Mouse (Mus musculus) ES-CJ7 (cell line): ENCODE measurements at regions not wholly inside any gene's neighbourhood (a gene's known extent, or its start where the extent isn't known, plus 50 kb on each side); places are given as distances from the start of the nearest gene placed in this dataset.
A peak's percentile ranks its signal among the peaks of the same experiment; 100 is the strongest.

Experiments used
- DNase-seq: peaks from one replicate; pipeline ENCODE4 v3.0.0; 2011; ENCODE audit warnings: low read depth, low spot score

DNA sequence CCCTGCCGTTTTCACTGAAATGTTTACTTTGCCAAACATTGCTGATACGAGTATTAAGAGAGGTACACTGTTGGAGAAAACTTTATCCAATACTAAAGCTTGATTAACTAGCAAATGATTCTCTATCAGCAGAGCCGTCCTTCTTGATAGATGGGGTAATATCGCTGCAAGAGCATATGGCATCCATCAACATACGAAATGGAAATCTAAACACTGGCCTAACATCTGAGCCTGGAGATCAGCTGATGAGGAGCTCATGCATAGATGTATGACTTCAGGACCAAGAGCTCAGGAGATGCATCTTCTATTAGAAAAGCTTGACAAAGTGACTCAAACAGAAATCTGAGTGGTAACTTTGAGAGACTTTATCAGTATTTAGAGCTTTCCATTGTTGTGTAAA is 666.5 kb downstream of the Defb40 start:
- no peak for DNase-seq

DNA sequence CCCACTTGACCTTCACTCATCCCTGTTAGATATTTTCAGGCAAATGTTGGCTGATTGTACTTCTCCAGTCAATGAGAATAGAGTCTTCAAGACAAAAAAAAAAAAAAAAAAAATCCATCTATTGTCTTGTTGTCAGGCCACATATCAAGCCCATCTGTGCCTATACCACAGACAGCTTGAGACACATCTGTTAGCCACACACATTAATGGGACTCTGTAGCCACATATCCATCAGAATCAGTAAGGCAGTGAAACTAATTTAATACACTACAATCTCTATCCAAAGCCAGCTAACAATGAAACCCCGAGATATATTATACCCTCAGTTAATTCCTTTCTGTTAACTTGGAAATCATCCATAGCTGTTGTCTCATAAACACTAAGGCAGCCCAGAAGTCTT is 667.1 kb downstream of the Defb40 start:
- DNase-seq: no peak

DNA sequence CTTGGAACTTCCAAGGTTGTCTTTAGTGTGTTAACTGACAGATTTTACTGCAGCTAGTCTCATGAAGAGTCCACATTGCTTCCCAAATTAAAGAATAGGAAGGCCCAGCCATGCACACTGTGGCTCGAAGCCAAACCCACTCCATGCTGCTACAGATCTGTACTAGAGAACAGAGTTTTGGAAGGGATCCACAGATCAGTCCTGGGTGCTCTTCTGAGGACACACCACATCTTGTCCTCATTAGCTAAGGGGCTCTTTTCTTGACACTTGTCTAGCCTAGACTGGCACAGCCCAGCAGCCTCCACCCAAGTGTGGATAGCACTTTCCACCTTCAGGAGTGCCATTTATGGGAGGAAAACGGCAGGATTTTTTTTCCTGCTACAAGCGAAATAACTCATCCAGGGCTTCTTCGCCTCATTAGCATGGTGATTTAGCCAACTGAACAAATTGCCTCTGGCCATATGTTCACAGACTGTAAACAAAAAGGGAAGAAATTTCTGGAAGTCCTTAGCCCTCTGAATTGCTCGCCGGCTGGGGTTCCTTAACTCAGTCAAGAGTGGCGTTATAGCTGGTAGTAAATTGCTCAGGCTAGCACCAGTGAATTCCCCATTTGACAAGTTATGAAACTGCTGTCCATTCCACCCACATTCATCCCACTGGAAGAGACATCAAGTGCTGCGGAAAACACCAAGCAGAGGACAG is 690.4 kb downstream of the Defb40 start:
- DNase-seq: no peak

DNA sequence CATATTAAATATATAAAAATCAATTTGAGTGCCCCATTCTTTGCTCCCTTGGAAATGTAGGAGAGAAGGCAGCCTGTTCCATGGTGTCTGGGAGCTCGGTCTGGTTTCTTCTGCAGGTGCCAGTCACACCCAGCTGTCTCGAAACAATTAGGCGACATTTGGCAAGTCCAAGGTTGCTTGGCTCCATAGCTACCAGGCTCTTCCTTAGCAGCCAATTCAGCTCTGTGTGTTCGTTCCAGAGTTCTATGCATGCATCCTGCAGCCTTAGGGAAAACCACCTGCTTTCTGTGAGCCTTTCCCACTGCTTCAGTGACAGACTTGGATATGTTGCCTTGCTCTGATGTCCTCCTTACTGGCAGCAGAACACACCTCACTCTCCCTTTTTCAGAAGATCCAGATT is 698.1 kb downstream of the Defb40 start:
- no peak for DNase-seq

DNA sequence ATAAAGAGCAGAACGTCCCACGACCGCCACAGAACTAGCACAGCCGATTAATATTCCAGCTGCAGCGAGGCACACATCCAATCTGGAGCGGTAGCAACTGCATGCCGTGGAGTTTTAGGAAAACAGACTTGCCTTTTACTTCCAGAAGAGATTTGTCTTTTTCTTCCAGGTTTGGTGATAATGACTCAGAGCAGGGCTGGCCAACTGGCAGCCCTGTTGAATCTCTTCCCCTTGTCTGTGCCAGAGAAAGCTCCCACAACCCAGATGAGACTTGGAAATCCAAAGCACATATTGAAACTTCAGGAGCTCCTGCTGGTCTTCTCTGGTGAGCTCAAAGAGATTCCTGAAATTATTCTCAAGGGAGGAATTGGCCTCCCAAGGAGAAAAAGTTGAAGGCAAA is 709.8 kb downstream of the Defb40 start:
- DNase-seq: no peak

DNA sequence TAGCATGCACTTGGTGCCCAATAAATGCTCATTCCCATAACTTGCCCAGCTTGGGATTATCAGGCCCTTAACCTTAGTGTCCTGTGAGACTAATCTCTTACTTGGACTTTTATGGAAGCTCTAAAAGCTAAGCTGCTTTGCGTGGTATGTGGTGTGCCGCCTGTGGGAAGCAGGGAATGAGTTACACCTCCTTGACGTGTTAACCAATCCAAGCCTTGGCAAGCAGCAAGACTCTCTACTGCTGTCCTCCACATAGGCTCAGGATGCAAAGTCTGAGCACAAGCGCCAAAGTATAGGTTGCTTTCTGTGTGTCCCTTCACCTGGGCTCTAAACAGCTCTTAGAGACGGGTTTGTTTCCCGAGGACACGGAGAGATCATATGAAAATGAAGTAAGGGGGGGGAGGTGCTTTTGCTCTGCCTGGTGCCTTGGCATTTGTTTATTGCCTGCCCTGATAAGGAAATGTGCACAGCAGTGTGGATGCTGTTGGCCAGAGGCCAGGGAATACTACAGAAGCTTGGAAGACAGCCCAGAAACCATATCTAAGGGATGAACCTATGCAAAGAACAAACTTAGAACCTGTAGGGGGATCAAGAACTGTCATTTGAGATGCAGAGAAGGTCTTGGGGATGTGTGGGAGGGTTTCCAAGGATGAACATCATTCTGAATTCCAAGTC is 719.6 kb downstream of the Defb40 start:
- DNase-seq: no peak

DNA sequence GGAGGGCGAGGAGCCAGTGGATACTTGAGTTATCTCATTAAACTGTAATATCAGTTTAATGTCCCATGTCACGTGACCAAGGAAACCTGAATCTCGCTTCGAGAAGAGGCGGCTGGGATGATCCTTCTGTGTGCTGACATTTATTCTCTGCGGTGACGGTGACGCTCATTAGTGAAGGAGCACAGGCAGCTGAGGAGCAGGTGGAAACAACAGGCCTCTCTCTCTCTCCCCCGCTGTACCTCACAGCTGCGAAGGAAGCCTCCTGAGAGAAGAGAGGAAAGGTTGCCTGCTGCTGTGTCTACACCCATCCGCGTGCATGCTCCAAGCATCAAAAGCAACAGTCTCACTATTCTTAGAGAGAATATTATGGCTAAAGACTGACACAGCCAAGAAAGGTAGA is 731.8 kb downstream of the Defb40 start:
- DNase-seq: no peak

DNA sequence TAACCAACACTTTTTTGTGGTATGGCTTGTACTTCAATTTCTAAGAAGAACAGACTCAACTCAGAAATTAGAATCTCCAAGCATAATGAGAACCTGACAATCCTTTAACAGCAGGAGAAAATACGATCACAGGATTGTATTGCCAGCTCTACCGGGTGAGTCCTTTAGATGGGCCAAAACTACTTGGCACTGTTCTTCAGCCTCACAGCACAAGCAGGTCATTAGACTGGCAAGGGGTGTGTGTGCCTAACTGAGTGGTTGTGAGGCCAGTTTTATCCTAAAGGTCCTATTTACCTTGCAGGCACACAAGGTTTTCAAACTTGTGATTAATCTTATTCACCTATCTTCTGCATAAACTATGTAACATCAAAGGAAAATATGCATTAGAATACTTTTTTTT is 760.5 kb downstream of the Defb40 start:
- no peak for DNase-seq

DNA sequence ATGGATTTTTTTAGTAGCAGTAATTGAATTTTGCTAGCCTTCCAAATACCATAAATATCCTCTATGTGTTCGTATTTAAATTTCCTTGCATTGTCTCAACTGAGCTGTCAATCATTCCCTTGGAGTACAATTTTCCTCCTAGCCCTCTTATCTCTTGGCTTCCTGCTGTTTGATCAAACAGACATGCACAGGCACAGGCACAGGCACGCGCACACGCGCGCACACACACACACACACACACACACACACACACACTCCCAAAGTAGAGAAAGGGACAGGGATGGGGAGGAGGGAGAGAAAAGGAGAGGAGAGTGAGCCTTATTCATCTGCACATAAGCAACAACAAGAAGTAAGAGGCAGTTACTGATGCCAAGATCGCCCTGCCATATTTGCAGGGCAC is 760.9 kb downstream of the Defb40 start:
- DNase-seq: no peak

DNA sequence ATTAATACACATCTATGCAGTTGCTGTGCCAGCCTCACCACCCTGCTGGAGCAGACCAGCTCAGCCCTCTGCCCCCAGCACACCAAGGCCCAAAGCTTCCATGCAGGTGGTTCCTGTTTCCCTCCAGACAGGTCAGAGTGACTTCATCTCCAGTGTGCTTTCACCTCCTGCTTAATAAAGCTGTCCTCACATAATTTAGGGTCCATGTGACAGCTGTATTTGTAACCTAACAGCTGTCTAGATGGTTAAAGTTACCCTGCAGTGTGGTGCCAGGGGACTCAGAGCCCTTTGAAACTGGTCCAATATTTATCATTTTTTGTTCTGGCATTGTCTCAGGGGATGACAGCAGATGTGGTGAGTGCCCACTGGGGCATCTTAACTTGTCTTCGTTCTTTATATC is 761.5 kb downstream of the Defb40 start:
- DNase-seq: no peak

DNA sequence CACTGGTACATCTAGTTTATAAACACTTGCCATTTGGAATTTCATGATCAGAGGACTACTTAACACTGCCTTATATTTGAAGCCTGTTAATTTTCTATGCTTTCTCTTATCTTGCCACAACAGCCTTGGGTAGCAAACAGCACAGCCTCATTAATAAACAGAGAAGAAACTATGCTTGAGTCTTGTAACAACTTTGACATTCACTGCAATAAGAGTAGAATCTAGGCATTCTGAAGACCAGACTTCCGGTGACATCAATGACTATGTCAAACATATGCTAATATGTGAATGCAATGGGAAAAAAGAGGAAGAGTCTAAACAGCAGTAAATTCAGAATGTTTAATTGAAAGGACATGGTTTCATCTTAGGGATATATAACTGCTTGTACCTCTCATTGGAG is 768.0 kb downstream of the Defb40 start:
- no peak for DNase-seq

DNA sequence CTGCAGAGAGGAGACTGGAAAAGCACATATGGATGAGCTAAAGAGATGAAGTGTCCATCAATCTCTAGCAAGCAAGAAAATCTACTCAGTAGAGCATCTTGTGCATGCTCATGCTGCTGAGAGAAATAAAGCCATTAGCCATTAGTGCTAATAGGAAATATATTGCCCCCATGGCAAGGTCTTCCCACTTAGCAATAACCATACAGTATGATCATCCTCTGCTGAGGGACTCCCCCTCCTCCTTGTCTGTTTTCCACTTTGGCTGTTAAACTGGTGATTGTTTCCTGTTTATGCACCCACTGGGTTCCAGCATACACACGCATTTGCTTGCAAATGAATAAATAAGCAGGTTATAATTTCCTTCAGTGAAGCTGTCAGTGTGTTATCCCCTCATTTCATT is 769.4 kb downstream of the Defb40 start:
- no peak for DNase-seq

DNA sequence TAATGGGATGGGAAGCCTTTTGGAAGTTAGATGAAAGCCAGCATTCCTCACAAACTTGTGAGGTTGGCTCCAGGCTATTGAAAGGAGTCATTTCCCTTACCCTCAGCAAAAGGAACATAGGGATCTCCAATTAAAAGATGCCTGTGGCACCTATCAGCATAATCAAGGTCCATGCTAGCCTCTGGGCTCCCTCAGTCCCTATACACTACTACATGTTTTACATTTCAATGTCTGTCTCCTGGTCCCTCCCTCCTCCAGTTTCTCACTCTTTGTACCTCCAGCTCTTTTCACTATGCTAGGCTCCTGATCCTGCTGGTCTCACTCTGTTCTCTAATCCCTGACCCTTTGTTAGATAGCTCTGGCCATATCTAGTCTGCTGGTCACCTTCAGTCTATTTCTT is 790.6 kb downstream of the Defb40 start:
- DNase-seq: peak; percentile 60

DNA sequence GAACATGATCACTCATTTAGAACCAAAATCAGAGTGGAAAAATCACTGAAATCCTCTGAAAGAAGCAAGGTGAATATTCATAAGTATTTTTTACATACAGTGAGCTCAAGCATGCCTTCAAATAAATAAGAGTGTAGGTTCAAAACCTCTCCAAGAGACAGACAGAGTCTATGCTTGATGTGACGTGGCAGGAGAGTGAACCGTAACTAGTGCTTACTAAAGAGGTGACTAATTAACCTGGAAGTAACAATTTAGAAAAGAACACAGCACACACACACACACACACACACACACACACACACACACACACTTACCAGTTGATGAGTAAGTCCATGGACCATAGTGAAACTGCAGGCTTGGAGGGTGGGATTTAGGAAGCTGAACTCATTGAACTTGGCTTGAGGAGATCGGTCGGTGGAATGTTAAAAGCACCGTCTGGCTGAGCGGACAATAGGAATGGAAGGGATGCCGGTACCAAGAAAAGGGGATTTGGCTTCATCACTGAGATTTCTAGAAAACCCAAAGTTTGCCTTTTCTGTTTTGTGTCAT is 802.4 kb downstream of the Defb40 start:
- DNase-seq: no peak

DNA sequence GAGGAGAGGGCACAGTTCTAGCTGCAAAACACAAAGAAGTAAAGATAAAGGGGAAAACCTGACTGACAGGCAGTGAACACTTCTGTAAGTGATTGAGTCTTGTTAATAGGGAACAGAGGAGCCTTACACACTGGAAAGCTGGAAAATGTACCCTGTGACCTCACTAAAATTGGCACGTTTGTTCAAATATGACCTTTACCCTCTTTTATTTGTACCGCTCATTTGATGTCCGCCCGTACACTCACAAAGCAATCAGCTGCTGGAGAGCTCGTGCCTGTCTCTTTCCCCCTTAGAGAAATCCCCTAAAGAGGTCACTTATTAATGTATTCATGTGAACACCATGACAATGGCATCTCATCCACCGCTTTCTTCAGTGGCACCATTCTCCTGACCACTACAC is 819.4 kb downstream of the Defb40 start:
- no peak for DNase-seq

DNA sequence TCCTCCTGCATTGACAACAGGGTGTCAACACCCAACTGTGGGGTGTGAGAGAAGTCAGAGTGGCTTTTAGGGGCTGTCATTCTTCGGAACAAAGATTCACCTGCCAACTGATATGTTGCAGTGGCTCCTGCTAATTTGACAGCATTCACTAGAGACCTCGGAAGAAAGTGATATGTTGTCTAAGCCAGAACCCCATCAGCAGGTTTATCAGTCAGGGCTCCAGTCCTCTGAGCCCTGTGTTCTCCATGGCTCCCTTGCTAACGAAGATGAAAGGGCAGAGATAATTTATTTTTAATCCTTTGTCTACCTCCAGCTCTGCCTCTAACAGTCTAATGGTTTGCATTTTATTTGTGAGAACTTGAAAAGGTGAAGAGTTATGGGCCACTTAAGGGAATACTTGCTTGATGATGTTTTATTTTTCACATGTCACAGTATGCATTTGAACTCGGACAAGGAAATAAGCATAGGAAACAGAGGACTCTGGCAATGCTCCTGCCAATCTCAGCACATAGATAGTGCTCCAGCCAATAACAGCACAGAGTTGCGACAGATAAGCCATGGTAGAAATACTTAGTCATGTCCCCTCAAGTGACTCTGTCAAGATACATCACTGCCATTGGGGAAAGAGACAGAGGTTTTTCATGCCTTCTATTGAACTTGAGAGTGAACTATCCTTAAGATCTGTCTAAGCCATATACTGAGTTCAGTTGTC is 862.6 kb downstream of the Defb40 start:
- no peak for DNase-seq

DNA sequence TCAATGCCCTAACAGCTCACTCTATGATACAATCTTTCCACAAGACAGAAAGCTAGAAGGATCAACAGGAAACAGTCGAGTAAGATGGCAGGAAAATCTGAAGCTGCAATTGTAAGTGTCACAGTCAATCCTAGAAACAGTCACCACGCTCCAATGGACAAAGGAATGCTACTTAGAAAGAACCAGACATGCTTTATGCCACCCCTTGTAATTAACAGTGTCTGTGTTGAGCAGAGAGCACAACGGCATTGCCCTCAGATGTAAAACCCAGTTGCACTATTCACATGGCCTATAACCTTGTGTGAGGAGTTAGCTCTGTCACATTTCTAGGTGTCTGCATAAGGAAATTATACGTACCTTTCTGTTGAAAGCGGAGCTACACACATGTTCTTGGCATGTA is 864.8 kb downstream of the Defb40 start:
- DNase-seq: no peak

DNA sequence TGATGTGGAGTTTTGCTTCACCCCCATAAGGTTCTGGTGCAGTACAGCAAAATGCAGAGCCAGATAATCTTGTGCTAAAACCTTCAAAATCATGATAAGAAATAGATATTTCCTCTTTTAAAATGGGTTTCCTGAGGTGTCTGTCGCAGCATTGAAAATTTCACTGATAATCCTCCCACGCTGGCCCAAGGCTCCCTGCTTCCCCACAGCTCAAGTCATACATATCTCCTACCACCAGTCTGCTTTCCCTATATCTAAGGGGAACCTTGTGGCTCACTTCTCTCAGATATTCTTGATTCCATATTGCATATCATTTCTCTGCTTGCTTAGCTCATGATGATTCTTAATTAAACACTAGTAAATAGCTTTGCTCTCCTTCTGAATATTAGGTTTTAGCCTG is 868.6 kb downstream of the Defb40 start:
- no peak for DNase-seq

DNA sequence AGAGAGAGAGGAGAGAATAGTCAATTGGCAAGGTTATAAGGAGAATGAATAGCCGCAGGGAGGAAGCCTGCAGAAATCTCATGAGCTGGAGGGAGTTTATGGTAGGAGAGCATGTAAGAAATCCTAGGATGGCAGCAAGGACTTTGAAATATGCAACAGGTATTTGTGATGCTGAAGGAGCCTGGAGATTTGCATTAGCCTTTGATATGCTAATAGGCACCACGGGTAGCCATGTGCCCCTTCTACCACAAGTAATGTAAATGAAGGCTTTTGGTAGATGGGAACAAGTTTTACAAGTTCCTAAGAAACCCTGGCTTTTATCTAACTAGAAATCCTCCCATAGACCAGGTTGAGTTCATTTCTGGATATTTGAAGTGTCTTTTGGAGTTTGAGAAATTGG is 871.2 kb downstream of the Defb40 start:
- peak; percentile 81 for DNase-seq

DNA sequence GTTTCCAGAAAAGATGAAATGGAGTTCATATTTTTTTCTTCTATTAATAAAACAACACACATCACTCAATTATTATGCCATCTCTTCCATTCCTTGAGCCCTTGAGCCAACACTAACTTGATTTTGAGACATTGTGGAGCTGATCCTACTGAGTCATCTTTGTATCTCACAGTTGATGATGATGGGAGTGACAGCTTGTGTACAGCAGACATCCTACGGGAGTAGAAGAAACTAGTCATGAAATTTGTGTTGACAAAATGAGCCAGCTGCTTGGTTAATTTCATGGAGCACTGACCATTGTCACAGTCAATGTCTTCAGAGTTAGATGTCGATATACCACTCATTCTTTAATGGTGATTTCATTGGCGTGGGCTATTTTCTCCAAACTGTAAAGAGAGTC is 912.6 kb downstream of the Defb40 start:
- no peak for DNase-seq

DNA sequence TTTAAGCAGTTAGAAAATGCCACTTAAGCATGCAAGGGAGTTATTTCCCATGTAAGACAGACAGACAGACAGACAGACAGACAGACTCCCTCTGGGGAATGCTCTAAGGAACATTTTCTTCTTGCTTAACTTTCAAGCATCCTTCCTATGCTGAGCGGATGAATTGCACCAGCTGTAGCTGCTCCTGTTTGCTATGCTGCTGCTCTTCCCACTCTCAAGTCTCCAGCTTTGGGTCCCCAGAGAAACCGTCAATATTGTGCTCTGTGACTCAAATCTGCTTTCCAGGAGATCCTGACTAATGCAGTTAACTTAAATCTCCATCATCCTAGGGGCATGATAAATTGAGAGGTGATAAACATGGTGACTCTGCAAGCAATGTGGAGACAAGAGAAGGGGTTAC is 918.5 kb downstream of the Defb40 start:
- DNase-seq: no peak

DNA sequence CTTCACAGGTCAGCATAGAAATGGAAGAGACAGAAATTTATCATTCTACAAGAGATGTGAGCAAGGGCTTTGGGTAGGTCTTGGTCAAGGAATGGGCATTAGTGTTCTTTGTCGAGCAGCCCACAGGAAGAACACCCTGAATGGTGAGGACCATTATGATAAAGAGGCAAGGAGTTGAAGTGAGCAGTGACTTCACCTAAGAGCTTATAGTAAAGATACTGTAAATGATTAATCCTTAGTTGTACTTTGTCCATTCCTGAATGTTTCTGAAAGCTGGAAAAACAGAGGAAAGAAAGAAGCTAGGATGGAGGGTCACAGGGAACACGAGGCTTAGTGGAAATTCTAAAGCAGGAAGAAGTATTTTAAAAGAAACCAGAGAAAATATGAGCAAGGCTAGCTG is 956.9 kb downstream of the Defb40 start:
- DNase-seq: no peak

DNA sequence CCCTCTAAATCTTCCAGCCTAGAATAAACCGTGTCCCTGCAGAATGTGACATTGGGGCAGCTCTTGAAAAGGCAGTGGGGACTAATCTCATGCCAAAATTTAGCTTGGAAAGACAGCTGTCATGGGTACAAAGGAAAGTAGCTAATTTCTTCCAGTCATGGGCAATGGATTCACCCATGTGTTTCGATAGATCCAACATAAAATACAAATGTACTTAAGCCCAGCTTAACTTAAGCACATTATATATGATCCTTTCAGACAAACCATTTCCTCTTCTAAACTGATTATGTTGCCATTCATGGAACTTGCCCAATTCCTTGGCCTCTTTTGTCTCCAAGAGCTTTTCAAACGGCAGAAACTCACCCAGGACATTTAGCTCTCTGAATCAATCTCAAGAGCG is 970.5 kb downstream of the Defb40 start:
- no peak for DNase-seq
